ENCODE assay signal across 13 mouse cellular contexts in the genomic region with DNA sequence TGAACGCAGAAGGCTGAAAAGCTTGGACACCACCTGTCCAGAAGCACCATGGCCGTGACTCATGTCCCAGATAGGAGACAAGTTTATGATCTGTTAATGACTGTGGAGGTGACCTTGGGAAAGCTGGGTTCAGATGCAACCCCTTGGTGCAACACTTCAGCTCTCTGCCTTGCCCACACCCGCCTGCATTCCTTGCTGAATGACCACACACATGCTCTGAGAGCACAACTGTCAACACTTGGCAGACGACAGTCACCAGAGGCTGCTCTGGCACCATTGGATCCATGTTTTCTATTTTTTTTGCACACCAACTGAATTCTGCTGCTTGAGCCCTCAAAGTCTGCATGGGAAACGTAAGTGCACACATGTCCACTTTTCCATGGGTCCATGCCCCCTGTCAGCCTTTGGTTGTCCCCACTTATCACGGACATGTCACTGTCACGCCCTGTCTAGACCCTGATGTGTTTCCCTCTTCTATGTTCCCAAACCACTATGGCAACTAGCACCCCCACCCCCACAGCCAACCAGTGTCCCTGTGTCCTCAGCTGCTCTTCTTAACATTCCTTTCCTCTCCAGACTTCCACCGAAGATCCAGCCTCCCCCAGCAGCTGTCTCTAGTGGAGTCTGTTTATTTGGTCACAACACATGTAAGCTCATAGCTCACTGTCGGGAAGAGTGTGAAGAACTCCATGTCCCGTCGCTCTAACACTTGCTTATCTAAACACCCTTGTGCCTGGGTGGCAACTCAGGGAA. TPM values are rescaled to one million over a fixed set of nuclear protein-coding genes. Genes with fewer than 3 reads are reported as not detected.
DNase-seq lines count a peak whose midpoint lies in the region; ATAC-seq and TF ChIP-seq lines count a peak whose summit lies in the region.
"Had no signal": no experiment of that assay in that cellular context is flagged by ENCODE, and none has a peak within 500 bp of the region (broad histone marks: within the 10 kb centered on the region; RNA-seq: fewer than 3 reads in every experiment).

No protein-coding gene starts in this region.

- H3K9me3 ChIP-seq in forebrain, embryonic 14.5 days (replicated peaks; ENCODE audit: control insufficient read depth, low read length): no peaks in the 10 kb centered on the region
- no peaks in the 10 kb centered on the region for H3K9me3 ChIP-seq in forebrain, postnatal 0 days (ENCODE audit: low read length)
- H3K9me3 ChIP-seq: forebrain, embryonic 15.5 days had no signal

- no peaks in the 10 kb centered on the region for H3K4me1 ChIP-seq in forebrain, embryonic 14.5 days (ENCODE audit: control insufficient read depth, insufficient read depth, low read length)
- H3K4me1 ChIP-seq in forebrain, postnatal 0 days (ENCODE audit: insufficient read depth): 0 out of 2 replicates have a peak, but pooled peaks cover 2% of the 10 kb centered on the region
- H3K4me1 ChIP-seq: forebrain, embryonic 15.5 days; hindbrain, embryonic 12.5 days had no signal

- DNase-seq in kidney, postnatal 10 days: peak; percentile 48
- no peak for DNase-seq in kidney, adult 9 months
- peak; percentile 78 to 80 for DNase-seq in heart, adult 9 months (ENCODE audit: low spot score in 2 of 2)
- peak; percentile 78 for DNase-seq in heart, postnatal 4 days
- peak; percentile 59 for DNase-seq in lung, postnatal 25 days (ENCODE audit: low spot score)
- DNase-seq in forebrain, embryonic 14.5 days (ENCODE audit: low spot score): no peak
- DNase-seq in urinary bladder, postnatal 4 days (ENCODE audit: low spot score in 2 of 2): no peak
- no peak for DNase-seq in forebrain, postnatal 0 days
- DNase-seq: B cell, adult 2 months; thymus, adult 2 months had no signal

- H3K4me2 ChIP-seq in forebrain, embryonic 14.5 days (ENCODE audit: low read length): no peak overlapping the region
- H3K4me2 ChIP-seq in forebrain, postnatal 0 days (ENCODE audit: low read depth): no peak overlapping the region
- H3K4me2 ChIP-seq: forebrain, embryonic 15.5 days; hindbrain, embryonic 12.5 days had no signal

- H3K36me3 ChIP-seq in forebrain, embryonic 14.5 days (ENCODE audit: control insufficient read depth, insufficient read depth, low read length): no peaks in the 10 kb centered on the region
- H3K36me3 ChIP-seq in forebrain, postnatal 0 days (ENCODE audit: insufficient read depth): no peaks in the 10 kb centered on the region
- H3K36me3 ChIP-seq: forebrain, embryonic 15.5 days; hindbrain, embryonic 12.5 days had no signal

- no peak overlapping the region for H3K4me3 ChIP-seq in forebrain, embryonic 14.5 days (ENCODE audit: low read depth, low read length)
- H3K4me3 ChIP-seq in forebrain, postnatal 0 days (ENCODE audit: low read depth, low read length): no peak overlapping the region
- H3K4me3 ChIP-seq: forebrain, embryonic 15.5 days; hindbrain, embryonic 12.5 days had no signal

- no peak for ATAC-seq in forebrain, embryonic 14.5 days
- no peak for ATAC-seq in forebrain, postnatal 0 days
- ATAC-seq: forebrain, embryonic 15.5 days had no signal

- H3K9ac ChIP-seq in forebrain, embryonic 14.5 days (ENCODE audit: low read length): no peak overlapping the region
- no peak overlapping the region for H3K9ac ChIP-seq in forebrain, postnatal 0 days
- H3K9ac ChIP-seq: forebrain, embryonic 15.5 days; hindbrain, embryonic 12.5 days had no signal

- WGBS in forebrain, embryonic 14.5 days: 85% methylated on average over 11 of the region's 11 CpGs
- 88% methylated on average over 11 of the region's 11 CpGs for WGBS in forebrain, postnatal 0 days

- no peaks in the 10 kb centered on the region for H3K27me3 ChIP-seq in forebrain, embryonic 14.5 days (replicated peaks; ENCODE audit: control insufficient read depth, insufficient read depth, low read length)
- no peaks in the 10 kb centered on the region for H3K27me3 ChIP-seq in forebrain, postnatal 0 days (ENCODE audit: insufficient read depth, low read length)
- H3K27me3 ChIP-seq: forebrain, embryonic 15.5 days; hindbrain, embryonic 12.5 days had no signal

- H3K27ac ChIP-seq in forebrain, embryonic 14.5 days (ENCODE audit: low read depth, low read length): no peak overlapping the region
- no peak overlapping the region for H3K27ac ChIP-seq in forebrain, postnatal 0 days (ENCODE audit: low read depth, low read length)
- H3K27ac ChIP-seq: forebrain, embryonic 15.5 days; hindbrain, embryonic 12.5 days; kidney, postnatal 0 days had no signal

- TF ChIP-seq CTCF in forebrain, postnatal 0 days (IDR thresholded peaks at IDR 0.05; ENCODE audit: low read depth): no peak

RNA-seq across cellular contexts. Expression of a gene that starts 10.0 kb away (rescaled TPM):
- 100 to 1,000 TPM; 178 to 205 TPM for total RNA-seq in heart, postnatal 4 days (2021)
- 3.3 and 5.0 TPM in 2 replicates for polyA plus RNA-seq in forebrain, embryonic 14.5 days (2014; fragmentation: Nextera tagmentation; extraction: Ambion mirVana)
- total RNA-seq in forebrain, postnatal 0 days (2014; rRNA removed): 18.9 and 27.9 TPM in 2 replicates
- 6.7 and 9.4 TPM in 2 replicates for polyA plus RNA-seq in forebrain, postnatal 0 days (2015; fragmentation: Nextera tagmentation; extraction: Ambion mirVana)

Comparison
In these comparisons a context has a peak if more than half of its experiments do, and no peak if none do; other contexts are left out.
1. DNase-seq: peak in kidney, postnatal 10 days (single experiment), heart, adult 9 months (2 of 2), heart, postnatal 4 days (single experiment) and lung, postnatal 25 days (single experiment); none in kidney, adult 9 months (single experiment), forebrain, embryonic 14.5 days (single experiment), urinary bladder, postnatal 4 days (0 of 2) and forebrain, postnatal 0 days (single experiment).